Mouse (Mus musculus): Measurements from ENCODE around the gene Ankrd34a. TPM values are rescaled to one million over a fixed set of nuclear protein-coding genes. Genes with fewer than 3 reads are reported as not detected.

Gene Ankrd34a
- polyA plus RNA-seq (2012; rRNA removed): 0.03 TPM in 2 replicates

GRCm38 (mm10) chr3:96596228-96596707 is at the start of gene Ankrd34a:
Gene Ankrd34a, plus strand, starts transcription at chr3:96596636.

GRCm38 (mm10) chr3:96557694-96558093 is 38.7 kb upstream of the Ankrd34a start, which contains the start of gene Txnip:
Gene Txnip, plus strand, starts transcription at chr3:96557957.

DNA sequence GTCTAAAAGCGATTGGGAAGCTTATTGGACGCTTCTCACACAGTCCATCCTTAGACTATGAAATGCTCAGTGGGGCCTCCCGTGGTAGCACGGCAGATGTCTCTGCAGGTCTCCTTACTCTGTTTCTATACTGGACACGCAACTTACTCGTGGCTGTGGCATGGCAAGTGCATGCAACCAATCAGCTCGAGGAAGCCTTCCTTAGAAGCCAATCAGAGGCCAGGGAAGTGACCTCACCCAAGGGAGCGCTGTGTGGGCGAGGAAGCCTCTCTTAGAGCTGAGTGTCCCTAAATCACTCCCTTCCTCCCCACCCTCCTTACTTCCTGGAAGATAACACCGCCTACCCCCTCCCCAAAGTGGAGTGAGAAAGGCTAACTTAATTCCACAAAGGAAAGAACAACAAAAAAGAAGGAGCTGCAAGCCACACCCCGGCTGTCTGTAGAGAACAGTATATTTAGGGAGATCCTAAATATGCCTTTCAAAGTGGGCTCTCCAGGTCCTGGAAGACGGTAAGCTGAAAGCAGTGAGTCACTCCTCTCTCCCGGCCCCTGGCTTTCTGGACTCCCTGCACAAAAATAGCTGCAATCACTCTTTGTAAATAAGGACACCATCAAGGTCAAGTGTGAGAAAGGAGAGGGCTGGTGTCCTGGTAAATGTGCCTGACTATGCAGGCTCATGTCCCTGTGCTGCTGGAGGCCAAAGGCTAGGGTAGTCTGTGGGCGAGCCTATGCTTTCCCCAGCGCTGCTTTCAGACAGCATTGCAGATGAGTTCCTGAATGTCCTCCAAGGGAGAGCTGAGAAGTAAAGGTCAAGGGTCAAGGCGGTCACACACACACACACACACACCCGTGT is 19.5 kb upstream of the Ankrd34a start, which contains the start of gene Gm16253:
Gm16253 (plus strand) TSS at position 295 of the 852 bp plus-strand sequence.

GRCm38 (mm10) chr3:96593790-96594560 is 2.5 kb upstream of the Ankrd34a start, which contains the start of gene Polr3gl:
Gene Polr3gl, minus strand, starts transcription at chr3:96594181.

DNA sequence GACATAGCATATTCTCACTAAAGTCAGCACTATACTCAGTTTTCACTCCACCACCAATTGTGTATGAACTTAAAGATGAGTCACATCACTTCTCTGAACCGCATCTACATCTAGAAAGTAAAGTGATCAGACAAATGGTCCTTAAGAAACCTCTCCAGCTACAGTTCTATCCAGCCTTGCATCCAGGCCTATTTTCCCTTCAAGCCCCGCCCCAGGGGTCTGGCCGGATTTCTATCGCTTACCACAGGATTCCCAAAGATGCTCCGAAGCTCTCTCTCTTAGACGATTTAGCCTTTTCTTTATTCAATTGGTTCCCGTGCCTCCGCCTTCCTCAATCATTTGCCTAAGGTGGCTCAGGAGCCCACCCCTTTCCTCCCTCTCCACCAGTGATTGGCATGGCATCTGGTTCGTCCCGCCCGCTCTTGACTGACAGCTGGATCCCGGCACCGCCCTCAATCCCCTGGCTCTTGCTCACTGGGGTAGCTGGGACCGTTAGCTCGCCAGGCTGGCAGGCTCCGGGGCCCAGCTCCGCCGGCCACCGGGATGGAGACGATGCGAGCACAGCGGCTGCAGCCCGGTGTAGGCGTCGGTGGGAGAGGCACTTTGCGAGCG is 4.3 kb downstream of the Ankrd34a start, which contains the start of gene Lix1l:
Lix1l (plus strand) TSS at position 511 of the 612 bp plus-strand sequence.

GRCm38 (mm10) chr3:96629729-96630600 is 33.5 kb downstream of the Ankrd34a start, which contains the start of gene Rbm8a:
Gene Rbm8a, plus strand, starts transcription at chr3:96629933.

DNA sequence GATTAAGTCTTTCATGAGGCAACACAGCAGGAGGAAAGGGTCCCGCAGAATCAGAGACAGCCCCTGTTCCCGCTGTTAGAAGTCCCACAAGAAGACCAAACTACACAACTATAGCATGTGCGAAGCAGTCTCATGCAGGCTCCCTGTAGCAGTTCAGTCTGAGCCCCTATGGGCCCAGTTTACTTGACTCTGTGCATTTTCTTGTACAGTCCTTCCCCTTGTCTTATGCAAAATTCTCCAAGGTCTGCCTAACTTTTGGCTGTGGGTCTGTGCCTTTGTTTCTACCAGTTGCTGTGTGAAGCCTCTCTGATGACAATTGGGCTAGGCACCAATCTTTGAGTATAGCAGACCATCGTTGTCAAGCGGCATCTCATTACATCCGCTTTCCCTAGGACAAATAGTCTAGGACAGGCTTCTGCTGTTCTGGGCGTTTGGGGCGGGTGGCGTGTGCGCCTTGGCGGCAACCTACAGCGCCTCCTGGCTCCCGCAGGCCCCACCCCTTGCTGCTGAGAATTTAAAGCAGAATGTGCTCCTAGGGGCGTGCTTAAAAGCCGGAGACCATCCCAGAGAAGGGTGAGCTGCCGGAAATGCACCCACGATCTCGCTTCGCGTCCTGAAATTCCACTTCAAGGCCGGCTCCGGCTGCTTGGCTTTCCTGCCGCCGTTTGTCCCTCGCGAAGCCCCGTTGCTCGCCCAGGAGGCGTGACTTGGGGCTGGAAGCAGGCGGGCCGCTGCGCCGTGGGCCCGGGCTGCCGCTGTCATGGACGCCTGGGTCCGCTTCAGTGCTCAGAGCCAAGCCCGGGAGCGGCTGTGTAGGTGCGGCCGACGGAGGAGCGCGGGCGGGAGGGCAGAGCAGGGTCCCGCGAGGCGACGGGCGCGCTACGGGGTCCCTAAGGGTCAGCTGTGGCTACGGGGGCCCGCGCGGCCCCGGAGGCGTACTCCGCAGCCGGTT is 38.8 kb downstream of the Ankrd34a start, which contains the start of the genes Pex11b and Gm42957:
Pex11b (plus strand) TSS at position 449 of the 952 bp plus-strand sequence.
Gm42957 (plus strand) TSS at position 547 of the 952 bp plus-strand sequence.

GRCm38 (mm10) chr3:96645018-96645649 is 48.7 kb downstream of the Ankrd34a start, which contains the start of gene Itga10:
Gene Itga10, plus strand, starts transcription at chr3:96645584.

Other genes with a start within 250 kb of the Ankrd34a start
- 0.02 and 0.05 TPM in 2 replicates for gene BC107364, start 144.3 kb upstream of the Ankrd34a start, polyA plus RNA-seq (2012; rRNA removed)
- 3.9 and 4.2 TPM in 2 replicates for gene Hfe2, start 71.5 kb upstream of the Ankrd34a start, polyA plus RNA-seq (2012; rRNA removed)
- 33.6 and 47.5 TPM in 2 replicates for gene Txnip, start 38.7 kb upstream of the Ankrd34a start, polyA plus RNA-seq (2012; rRNA removed)
- gene Gm16253, start 19.7 kb upstream of the Ankrd34a start, polyA plus RNA-seq (2012; rRNA removed): not detected in 2 replicates
- 12.0 and 14.4 TPM in 2 replicates for gene Polr3gl, start 2.5 kb upstream of the Ankrd34a start, polyA plus RNA-seq (2012; rRNA removed)
- gene Lix1l, start 4.5 kb downstream of the Ankrd34a start, polyA plus RNA-seq (2012; rRNA removed): 3.0 TPM in 2 replicates
- 25.0 and 29.0 TPM in 2 replicates for gene Rbm8a, start 33.3 kb downstream of the Ankrd34a start, polyA plus RNA-seq (2012; rRNA removed)
- 9.9 and 11.7 TPM in 2 replicates for gene Pex11b, start 38.7 kb downstream of the Ankrd34a start, polyA plus RNA-seq (2012; rRNA removed)
- gene Gm42957, start 38.8 kb downstream of the Ankrd34a start, polyA plus RNA-seq (2012; rRNA removed): 0.03 TPM in 2 replicates
- gene Itga10, start 48.9 kb downstream of the Ankrd34a start, polyA plus RNA-seq (2012; rRNA removed): 0.43 and 0.45 TPM in 2 replicates
- gene Ankrd35, start 73.5 kb downstream of the Ankrd34a start, polyA plus RNA-seq (2012; rRNA removed): 0.32 and 0.43 TPM in 2 replicates
- gene Pias3, start 99.7 kb downstream of the Ankrd34a start, polyA plus RNA-seq (2012; rRNA removed): 4.6 and 5.6 TPM in 2 replicates
- 0.45 and 0.60 TPM in 2 replicates for gene Nudt17, start 111.9 kb downstream of the Ankrd34a start, polyA plus RNA-seq (2012; rRNA removed)
- gene Polr3c, start 131.0 kb downstream of the Ankrd34a start, polyA plus RNA-seq (2012; rRNA removed): 20.9 and 23.9 TPM in 2 replicates
- 11.8 and 14.6 TPM in 2 replicates for gene Rnf115, start 131.0 kb downstream of the Ankrd34a start, polyA plus RNA-seq (2012; rRNA removed)
- 6.7 and 6.9 TPM in 2 replicates for gene Pdzk1, start 232.6 kb downstream of the Ankrd34a start, polyA plus RNA-seq (2012; rRNA removed)
- gene Cd160, start 232.7 kb downstream of the Ankrd34a start, polyA plus RNA-seq (2012; rRNA removed): 0.05 and 0.19 TPM in 2 replicates